Mouse (Mus musculus) myocyte (in vitro differentiated cells): ENCODE measurements at regions not wholly inside any gene's neighbourhood (a gene's known extent, or its start where the extent isn't known, plus 50 kb on each side); places are given as distances from the start of the nearest gene placed in this dataset.

Experiments
- CEBPB ChIP-seq: IDR thresholded peaks from 2 replicates; pipeline ENCODE4 v1.6.1; 2011; ENCODE audit warnings: mild to moderate bottlenecking, moderate library complexity; ENCODE audit not compliant: poor library complexity, insufficient read depth, severe bottlenecking
- MYOD1 ChIP-seq, 3 experiments: IDR thresholded peaks; one replicate each; pipeline ENCODE4 v1.6.1; 2011; ENCODE audit warnings: control low read depth in 2 of 3, low read depth in 2 of 3, mild to moderate bottlenecking in 2 of 3, moderate library complexity in 1 of 3; ENCODE audit not compliant: insufficient read length in 2 of 3, control insufficient read depth in 1 of 3
- MYOG ChIP-seq, 3 experiments: IDR thresholded peaks; one replicate each; pipeline ENCODE4 v1.6.1; 2011; ENCODE audit warnings: control low read depth in 2 of 3, low read depth in 2 of 3, mild to moderate bottlenecking in 2 of 3; ENCODE audit not compliant: insufficient read length in 2 of 3, control insufficient read depth in 1 of 3, insufficient read depth in 1 of 3
- POLR2A ChIP-seq: IDR thresholded peaks from one replicate; pipeline ENCODE4 v1.6.1; 2011; ENCODE audit warnings: low read depth, mild to moderate bottlenecking, control low read depth, moderate library complexity; ENCODE audit not compliant: insufficient read length
- POLR2AphosphoS2 ChIP-seq: IDR thresholded peaks from one replicate; pipeline ENCODE4 v1.6.1; 2011; ENCODE audit warnings: low read depth, control low read depth; ENCODE audit not compliant: insufficient read length
- REST ChIP-seq: IDR thresholded peaks from one replicate; pipeline ENCODE4 v1.6.1; 2011; ENCODE audit warnings: mild to moderate bottlenecking, control low read depth, moderate library complexity; ENCODE audit not compliant: insufficient read depth, insufficient read length
- SRF ChIP-seq: IDR thresholded peaks from one replicate; pipeline ENCODE4 v1.6.1; 2011; ENCODE audit warnings: low read depth; ENCODE audit not compliant: control insufficient read depth, insufficient read length
- TCF12 ChIP-seq: IDR thresholded peaks from one replicate; pipeline ENCODE4 v1.6.1; 2011; ENCODE audit warnings: mild to moderate bottlenecking, control low read depth; ENCODE audit not compliant: poor library complexity, insufficient read depth, severe bottlenecking
- USF1 ChIP-seq: IDR thresholded peaks from one replicate; pipeline ENCODE4 v1.6.1; 2011; ENCODE audit warnings: low read depth, mild to moderate bottlenecking, control low read depth, moderate library complexity

DNA sequence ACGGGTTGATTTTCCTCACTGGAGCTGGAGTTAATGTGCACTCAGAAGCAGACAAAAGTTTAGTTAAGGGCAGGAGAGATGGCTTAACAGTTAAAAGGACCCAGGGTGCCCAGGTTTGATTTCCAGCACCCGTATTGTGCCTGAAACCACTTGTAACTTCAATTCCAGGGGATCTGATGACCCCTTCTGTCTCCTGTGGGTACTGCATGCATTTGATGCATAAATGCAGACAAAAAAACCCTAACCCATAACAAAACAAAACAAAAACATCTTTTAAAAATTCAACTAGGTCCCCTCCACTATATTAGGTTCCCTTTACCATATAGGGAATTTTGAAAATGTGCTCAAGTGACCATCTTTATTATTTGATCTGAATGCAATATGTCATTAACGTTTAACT, 112.2 kb upstream of the Ranbp3l start:
- TF ChIP-seq POLR2A (no peak), REST (no peak), CEBPB (no peak), MYOG (IDR thresholded peaks at IDR 0.05; ENCODE audit: control insufficient read depth in 1 of 3, insufficient read depth in 1 of 3, insufficient read length in 2 of 3, low read depth in 2 of 3) (no peak), TCF12 (no peak), POLR2AphosphoS2 (no peak), MYOD1 (IDR thresholded peaks at IDR 0.05; ENCODE audit: control insufficient read depth in 1 of 3, insufficient read length in 2 of 3, low read depth in 2 of 3) (no peak), SRF (no peak), USF1 (no peak)
